Mouse (Mus musculus) cerebellum, postnatal 14 days (tissue): ENCODE measurements at regions not wholly inside any gene's neighbourhood (a gene's known extent, or its start where the extent isn't known, plus 50 kb on each side); places are given as distances from the start of the nearest gene placed in this dataset.
A peak's percentile ranks its signal among the peaks of the same experiment; 100 is the strongest.

Source experiments
- DNase-seq, 2 experiments: peaks; one replicate each; pipeline ENCODE4 v3.0.0; 2021; ENCODE audit warnings: mixed read lengths in 2 of 2

GRCm38 (mm10) chr1:112947551-112948310, 1083.0 kb upstream of the Dsel start:
- DNase-seq, result peak; percentile 53 to 57
